Mouse (Mus musculus): ENCODE data around the gene Fasn. TPM values are rescaled to one million over a fixed set of nuclear protein-coding genes. Genes with fewer than 3 reads are reported as not detected.

Fasn gene
- total RNA-seq (2023) = 10 to 100 TPM; 28.3 to 29.7 TPM

GRCm38 (mm10) chr11:120823956-120824786 is at the start of gene Fasn:
Gene Fasn, minus strand, starts transcription at chr11:120824547.

GRCm38 (mm10) chr11:120795756-120796613 is 28.4 kb downstream of the Fasn start, which contains the start of gene Dus1l:
Gene Dus1l, minus strand, starts transcription at chr11:120796403.

GRCm38 (mm10) chr11:120784064-120784791 is 40.1 kb downstream of the Fasn start, which contains the start of the genes Rfng and Gps1:
Gene Rfng, minus strand, starts transcription at chr11:120784207.
Gene Gps1, plus strand, starts transcription at chr11:120784272.

GRCm38 (mm10) chr11:120762672-120763041 is 61.7 kb downstream of the Fasn start, which contains the start of gene Hmga1b:
Gene Hmga1b, plus strand, starts transcription at chr11:120762794.

Other genes starting within 250 kb of the Fasn start
- 100 to 1,000 TPM; 361 to 393 TPM for gene Arhgdia, start 242.9 kb downstream of the Fasn start, total RNA-seq (2023)
- 100 to 1,000 TPM; 143 to 147 TPM for gene Alyref, start 226.2 kb downstream of the Fasn start, total RNA-seq (2023)
- 10 to 100 TPM; 49.3 to 52.8 TPM for gene Anapc11, start 226.1 kb downstream of the Fasn start, total RNA-seq (2023)
- gene Npb, start 216.1 kb downstream of the Fasn start, total RNA-seq (2023) = 1 to 10 TPM; 1.2 to 1.5 TPM
- 10 to 100 TPM; 37.2 to 38.3 TPM for gene Pcyt2, start 206.6 kb downstream of the Fasn start, total RNA-seq (2023)
- 100 to 1,000 TPM; 119 to 120 TPM for gene Sirt7, start 199.3 kb downstream of the Fasn start, total RNA-seq (2023)
- gene Mafg, start 190.9 kb downstream of the Fasn start, total RNA-seq (2023) = 100 to 1,000 TPM; 107 to 135 TPM
- 1 to 10 TPM; 1.1 to 1.2 TPM for gene Pycr1, start 180.8 kb downstream of the Fasn start, total RNA-seq (2023)
- gene Myadml2, start 176.4 kb downstream of the Fasn start, total RNA-seq (2023) = not detected
- gene Notum, start 163.4 kb downstream of the Fasn start, total RNA-seq (2023) = under 1 TPM in 1 of 2 experiments, not detected in 1; 0.39 TPM
- 10 to 100 TPM; 85.4 to 88.2 TPM for gene Aspscr1, start 151.6 kb downstream of the Fasn start, total RNA-seq (2023)
- 10 to 100 TPM; 33.5 to 39.0 TPM for gene Cenpx, start 110.8 kb downstream of the Fasn start, total RNA-seq (2023)
- gene Lrrc45, start 110.6 kb downstream of the Fasn start, total RNA-seq (2023) = 10 to 100 TPM; 12.8 to 17.1 TPM
- under 1 TPM in 1 of 2 experiments, not detected in 1; 0.33 TPM for gene Rac3, start 103.1 kb downstream of the Fasn start, total RNA-seq (2023)
- gene Dcxr, start 97.3 kb downstream of the Fasn start, total RNA-seq (2023) = 1 to 10 TPM; 8.3 to 8.5 TPM
- 1 to 10 TPM; 7.3 to 9.0 TPM for gene Cbr2, start 92.4 kb downstream of the Fasn start, total RNA-seq (2023)
- gene Hmga1b, start 61.8 kb downstream of the Fasn start, total RNA-seq (2023) = 10 to 100 TPM; 40.0 to 43.8 TPM
- gene Rfng, start 40.3 kb downstream of the Fasn start, total RNA-seq (2023) = 10 to 100 TPM; 14.0 to 15.3 TPM
- 10 to 100 TPM; 38.0 to 39.9 TPM for gene Gps1, start 40.3 kb downstream of the Fasn start, total RNA-seq (2023)
- gene Dus1l, start 28.1 kb downstream of the Fasn start, total RNA-seq (2023) = 10 to 100 TPM; 31.0 to 32.0 TPM
- gene Ccdc57, start 108.3 kb upstream of the Fasn start, total RNA-seq (2023) = 1 to 10 TPM; 4.2 to 4.5 TPM
- gene Slc16a3, start 123.9 kb upstream of the Fasn start, total RNA-seq (2023) = 100 to 1,000 TPM; 484 to 693 TPM
- gene Csnk1d, start 166.8 kb upstream of the Fasn start, total RNA-seq (2023) = 10 to 100 TPM; 84.9 to 91.3 TPM
- gene Cd7, start 214.9 kb upstream of the Fasn start, total RNA-seq (2023) = 1 to 10 TPM; 1.7 to 2.5 TPM
- not detected for gene Sectm1b, start 239.0 kb upstream of the Fasn start, total RNA-seq (2023)

Data from neutrophil, adult 83 days (primary cell).